Mouse (Mus musculus): Measurements from ENCODE around the gene Acaa1a.
"Not testable (repeated sequence)": the region's sequence is repeated elsewhere in the genome, so short reads cannot be mapped to it uniquely, and the experiment has no call there.

Acaa1a gene

GRCm38 (mm10) chr9:119340212-119340580 is 720 bp downstream of the Acaa1a start:
- DNase-seq, result no peak

- peak; percentile 87 to 89 for DNase-seq
These were observed 1.7 kb downstream of the Acaa1a start, which contains the start of gene Myd88 for GRCm38 (mm10) chr9:119340909-119341816. TSS of gene Myd88 (minus strand) at chr9:119341411.

GRCm38 (mm10) chr9:119342728-119343127 is 3.3 kb downstream of the Acaa1a start:
- no peak for DNase-seq

- DNase-seq, result no peak
These were observed 6.9 kb downstream of the Acaa1a start for GRCm38 (mm10) chr9:119346376-119346775.

- no peak for DNase-seq
These were observed 11.1 kb downstream of the Acaa1a start for GRCm38 (mm10) chr9:119350531-119350930.

GRCm38 (mm10) chr9:119350947-119351705 is 11.7 kb downstream of the Acaa1a start:
- no peak for DNase-seq

GRCm38 (mm10) chr9:119352060-119352459 is 12.6 kb downstream of the Acaa1a start:
- DNase-seq, result peak; percentile 68 to 80

GRCm38 (mm10) chr9:119353926-119354325 is 14.4 kb downstream of the Acaa1a start:
- no peak for DNase-seq

GRCm38 (mm10) chr9:119355943-119356342 is 16.5 kb downstream of the Acaa1a start:
- DNase-seq, result no peak

GRCm38 (mm10) chr9:119357331-119358057 is 18.0 kb downstream of the Acaa1a start, which contains the start of gene Xylb:
TSS of gene Xylb (plus strand) at chr9:119357381.
- peak; percentile 90 to 92 for DNase-seq

GRCm38 (mm10) chr9:119358058-119358429 is 18.6 kb downstream of the Acaa1a start:
- DNase-seq, result no peak

GRCm38 (mm10) chr9:119361416-119361815 is 21.9 kb downstream of the Acaa1a start:
- no peak for DNase-seq

- DNase-seq, result no peak
These were observed 23.8 kb downstream of the Acaa1a start for GRCm38 (mm10) chr9:119363229-119363628.

GRCm38 (mm10) chr9:119365284-119365683 is 25.8 kb downstream of the Acaa1a start, which contains the start of gene Slc22a14:
TSS of gene Slc22a14 (minus strand) at chr9:119365553.
- no peak for DNase-seq

GRCm38 (mm10) chr9:119368367-119368766 is 28.9 kb downstream of the Acaa1a start:
- no peak for DNase-seq

- DNase-seq, result not testable (repeated sequence)
These were observed 31.3 kb downstream of the Acaa1a start for GRCm38 (mm10) chr9:119370770-119371169.

- no peak for DNase-seq
These were observed 31.8 kb downstream of the Acaa1a start for GRCm38 (mm10) chr9:119371251-119371650.

GRCm38 (mm10) chr9:119375008-119375407 is 35.5 kb downstream of the Acaa1a start:
- no peak for DNase-seq

- no peak for DNase-seq
These were observed 36.1 kb downstream of the Acaa1a start for GRCm38 (mm10) chr9:119375556-119375955.

- DNase-seq, result no peak
These were observed 38.8 kb downstream of the Acaa1a start for GRCm38 (mm10) chr9:119378231-119378630.

GRCm38 (mm10) chr9:119382603-119383002 is 43.1 kb downstream of the Acaa1a start:
- no peak for DNase-seq

- DNase-seq, result no peak
These were observed 49.5 kb downstream of the Acaa1a start for GRCm38 (mm10) chr9:119388956-119389355.

GRCm38 (mm10) chr9:119390214-119390613 is 50.7 kb downstream of the Acaa1a start:
- DNase-seq, result no peak

All from cerebellum, postnatal 36 days (tissue).